Mouse (Mus musculus) liver, embryonic 13.5 days (tissue): ENCODE data around the gene Hoxd10. TPM values are rescaled to one million over a fixed set of nuclear protein-coding genes. Genes with fewer than 3 reads are reported as not detected.

Experiments used
- ATAC-seq: fragments of 200-750 bp; cut with Nextera tagmentation; 2 replicates; pipeline ENCODE4 v1.8.0; 2017; ENCODE audit warnings: low read depth, mild to moderate bottlenecking, moderate number of reproducible peaks, moderate library complexity
- DNase-seq: peaks from one replicate; pipeline ENCODE4 v3.0.0; 2022
- H3K27ac ChIP-seq: fragments of 300-500 bp; sonication (generic); 2 replicates; pipeline ENCODE4 v1.5.1; 2015; ENCODE audit warnings: moderate library complexity, mild to moderate bottlenecking, inconsistent platforms
- H3K27me3 ChIP-seq: fragments of 300-500 bp; sonication (generic); 2 replicates; pipeline ENCODE4 v1.6.1; 2015; ENCODE audit warnings: mild to moderate bottlenecking, inconsistent platforms
- H3K36me3 ChIP-seq: fragments of 300-500 bp; sonication (generic); 2 replicates; pipeline ENCODE4 v1.6.1; 2015; ENCODE audit warnings: mild to moderate bottlenecking, inconsistent platforms
- H3K4me1 ChIP-seq: fragments of 300-500 bp; sonication (generic); replicated peaks from 2 replicates; pipeline ENCODE4 v1.6.1; 2015; ENCODE audit warnings: inconsistent platforms
- H3K4me2 ChIP-seq: fragments of 300-500 bp; sonication (generic); 2 replicates; pipeline ENCODE4 v1.6.1; 2015; ENCODE audit warnings: inconsistent platforms, mild to moderate bottlenecking, moderate library complexity
- H3K4me3 ChIP-seq: fragments of 300-500 bp; sonication (generic); replicated peaks from 2 replicates; pipeline ENCODE4 v1.5.1; 2015; ENCODE audit warnings: mild to moderate bottlenecking, inconsistent platforms
- H3K9ac ChIP-seq: fragments of 300-500 bp; sonication (generic); 2 replicates; pipeline ENCODE4 v1.6.1; 2015; ENCODE audit warnings: mild to moderate bottlenecking, inconsistent platforms
- H3K9me3 ChIP-seq: fragments of 300-500 bp; sonication (generic); replicated peaks from 2 replicates; pipeline ENCODE4 v1.6.1; 2016; ENCODE audit warnings: inconsistent platforms
- WGBS: fragments of 180-500 bp; shearing (Covaris S2); methylation state at CpG from one replicate; pipeline ENCODE4 v1.1.7; 2015; ENCODE audit not compliant: insufficient replicate concordance; 5-methylcytosine and 5-hydroxymethylcytosine counted together
- polyA plus RNA-seq: library from polyadenylated mRNA; unstranded; fragments of >200 nt; fragmentation: Nextera tagmentation; extraction: Ambion mirVana; gene quantifications from 2 replicates; pipeline ENCODE4 v1.2.1, GENCODE M21; 2015

Gene Hoxd10
- polyA plus RNA-seq, 1 experiment from 2014 or later = not detected

DNA sequence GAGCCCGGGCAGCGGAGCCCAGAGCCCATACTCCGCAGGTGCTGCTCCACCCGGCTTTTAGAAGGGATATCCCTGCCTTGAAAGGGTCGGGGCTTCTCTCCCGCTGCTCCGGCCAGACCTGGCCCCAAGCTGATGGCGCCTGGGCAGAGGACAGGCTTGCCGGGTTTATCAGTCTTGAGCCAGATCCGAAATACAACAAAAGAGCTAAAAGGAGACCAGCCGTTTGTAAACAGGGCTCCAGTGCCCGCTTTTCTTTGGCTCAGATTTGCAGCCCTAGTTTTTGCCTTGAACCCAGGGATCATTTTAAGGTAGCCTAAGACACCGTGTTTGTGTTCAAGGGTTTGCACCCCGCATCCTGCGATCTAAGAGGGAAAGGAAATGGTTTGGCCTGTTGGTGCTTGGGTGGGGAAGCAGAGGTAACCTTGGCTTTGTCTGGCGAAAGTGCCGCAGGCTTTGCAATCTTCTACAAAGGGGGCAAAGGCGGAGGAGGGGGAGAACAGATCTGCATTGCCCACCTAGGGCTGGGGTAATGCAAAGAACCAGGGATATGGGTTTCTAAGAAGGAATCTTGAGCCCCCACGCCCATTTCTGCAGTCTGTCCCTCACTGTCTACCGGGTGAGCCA is 1.2 kb downstream of the Hoxd10 start:
- H3K4me1 ChIP-seq = peaks cover 3% of the 10 kb centered on the region; the same call in 1 of the 2 replicates
- no peak overlapping the region for H3K9ac ChIP-seq
- WGBS = 2% methylated on average over 20 of the region's 20 CpGs
- H3K36me3 ChIP-seq = no peaks in the 10 kb centered on the region
- no peak for DNase-seq
- H3K4me3 ChIP-seq = no peak overlapping the region
- H3K9me3 ChIP-seq = no peaks in the 10 kb centered on the region
- no peak overlapping the region for H3K4me2 ChIP-seq
- no peak overlapping the region for H3K27ac ChIP-seq
- no peak for ATAC-seq
- peaks cover 99% of the 10 kb centered on the region for H3K27me3 ChIP-seq

DNA sequence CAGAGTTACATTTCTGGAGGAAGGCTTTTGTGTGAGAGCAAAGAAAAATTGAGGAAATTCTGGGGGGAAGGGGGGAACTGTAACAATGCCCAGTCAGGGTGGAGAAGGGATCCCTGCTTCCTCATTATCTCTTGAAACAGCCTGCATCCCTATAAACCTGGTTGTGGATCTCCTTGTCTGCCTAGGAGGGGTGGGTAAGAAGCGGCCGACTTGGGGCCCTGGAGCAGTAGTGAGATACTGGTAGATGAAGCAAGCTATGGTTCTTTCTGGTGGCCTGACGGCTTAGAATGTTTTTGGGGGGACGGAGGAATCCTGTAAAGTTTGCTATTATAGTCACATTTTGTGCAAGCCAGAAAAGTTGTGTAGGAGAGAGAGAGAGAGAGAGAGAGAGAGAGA is 1.7 kb downstream of the Hoxd10 start:
- no peak overlapping the region for H3K4me2 ChIP-seq
- no peak overlapping the region for H3K4me3 ChIP-seq
- H3K4me1 ChIP-seq = peaks cover 6% of the 10 kb centered on the region; the same call in 1 of the 2 replicates
- WGBS = 11% methylated on average over 4 of the region's 4 CpGs
- no peak for DNase-seq
- no peaks in the 10 kb centered on the region for H3K36me3 ChIP-seq
- H3K9ac ChIP-seq = no peak overlapping the region
- H3K27ac ChIP-seq = no peak overlapping the region
- ATAC-seq = no peak
- H3K9me3 ChIP-seq = no peaks in the 10 kb centered on the region
- H3K27me3 ChIP-seq = peaks cover 99% of the 10 kb centered on the region

DNA sequence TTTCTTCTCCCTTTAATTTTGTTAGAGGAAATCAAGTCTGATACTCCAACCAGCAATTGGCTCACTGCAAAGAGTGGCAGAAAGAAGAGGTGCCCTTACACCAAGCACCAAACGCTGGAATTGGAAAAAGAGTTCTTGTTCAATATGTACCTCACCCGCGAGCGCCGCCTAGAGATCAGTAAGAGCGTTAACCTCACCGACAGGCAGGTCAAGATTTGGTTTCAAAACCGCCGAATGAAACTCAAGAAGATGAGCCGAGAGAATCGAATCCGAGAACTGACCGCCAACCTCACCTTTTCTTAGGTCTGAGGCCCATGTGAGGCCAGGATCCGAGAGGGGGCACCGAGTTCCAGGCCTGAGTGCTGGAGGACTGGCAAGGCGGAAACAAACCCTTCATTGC is 2.3 kb downstream of the Hoxd10 start:
- no peak overlapping the region for H3K9ac ChIP-seq
- DNase-seq (no peak), ATAC-seq (no peak)
- H3K27ac ChIP-seq = no peak overlapping the region
- H3K27me3 ChIP-seq = peaks cover 99% of the 10 kb centered on the region
- H3K4me2 ChIP-seq = no peak overlapping the region
- H3K4me3 ChIP-seq = no peak overlapping the region
- H3K4me1 ChIP-seq = peaks cover 9% of the 10 kb centered on the region; the same call in 1 of the 2 replicates
- WGBS = 2% methylated on average over 16 of the region's 16 CpGs
- no peaks in the 10 kb centered on the region for H3K36me3 ChIP-seq
- H3K9me3 ChIP-seq = no peaks in the 10 kb centered on the region

DNA sequence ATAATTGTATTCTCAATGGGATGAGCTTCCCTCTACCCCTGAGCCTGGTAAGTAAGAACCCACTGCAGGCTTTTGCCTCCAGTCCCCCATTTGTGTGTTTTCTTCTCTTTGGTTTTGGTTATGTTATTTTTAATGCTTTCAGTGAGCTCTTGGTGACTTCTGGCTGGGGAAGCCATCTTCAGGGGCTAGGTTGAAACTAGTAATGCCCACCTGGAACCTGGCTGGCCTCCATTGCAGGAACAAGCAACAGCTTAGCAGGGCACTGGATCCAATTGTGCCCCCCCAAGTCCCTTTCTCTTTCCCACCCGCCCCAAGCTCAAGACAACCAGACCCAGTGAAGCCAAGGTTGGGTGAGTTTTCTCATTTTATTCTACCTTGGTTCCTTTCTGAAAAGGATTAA is 3.7 kb downstream of the Hoxd10 start:
- WGBS = 0% methylated on average over 1 of the region's 1 CpGs
- Histone ChIP-seq H3K27ac (no peak overlapping the region), H3K9ac (no peak overlapping the region), H3K4me2 (no peak overlapping the region), H3K36me3 (no peaks in the 10 kb centered on the region), H3K27me3 (peaks cover 100% of the 10 kb centered on the region), H3K4me1 (peaks cover 9% of the 10 kb centered on the region; the same call in 1 of the 2 replicates), H3K4me3 (no peak overlapping the region), H3K9me3 (no peaks in the 10 kb centered on the region)
- DNase-seq (no peak), ATAC-seq (no peak)

DNA sequence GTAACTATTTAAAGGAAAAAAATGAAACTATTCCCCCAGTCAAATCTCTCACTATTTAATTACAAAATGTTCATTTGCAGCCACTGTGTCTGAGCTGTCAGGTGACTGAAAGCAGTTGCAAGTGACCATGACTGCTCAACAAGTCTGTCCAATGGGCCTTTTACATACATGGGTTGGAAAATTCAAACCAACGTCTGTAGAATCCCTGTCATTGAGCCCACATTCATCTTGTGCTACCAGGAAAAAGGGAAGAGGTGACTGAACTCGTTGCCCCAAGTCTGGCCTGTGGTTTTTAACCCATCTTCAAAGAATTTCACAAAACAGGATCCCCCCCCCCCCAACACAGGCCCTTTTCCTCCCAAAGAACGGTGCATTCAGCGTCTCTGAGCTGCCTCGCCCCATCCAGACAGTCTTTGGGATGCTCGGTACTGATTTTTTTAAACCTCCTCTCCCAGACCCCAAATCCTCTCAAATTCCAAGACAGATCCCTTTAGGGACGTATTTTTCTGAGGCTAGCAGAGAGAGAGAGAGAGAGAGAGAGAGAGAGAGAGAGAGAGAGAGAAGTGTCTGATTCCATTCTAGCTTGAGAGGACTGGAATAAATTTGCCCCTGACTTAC is 4.2 kb downstream of the Hoxd10 start:
- Histone ChIP-seq H3K9me3 (no peaks in the 10 kb centered on the region), H3K4me3 (no peak overlapping the region), H3K27me3 (peaks cover 100% of the 10 kb centered on the region), H3K36me3 (no peaks in the 10 kb centered on the region), H3K9ac (no peak overlapping the region), H3K27ac (no peak overlapping the region), H3K4me1 (peaks cover 9% of the 10 kb centered on the region; the same call in 1 of the 2 replicates), H3K4me2 (no peak overlapping the region)
- DNase-seq = no peak
- WGBS = 10% methylated on average over 7 of the region's 7 CpGs
- no peak for ATAC-seq

DNA sequence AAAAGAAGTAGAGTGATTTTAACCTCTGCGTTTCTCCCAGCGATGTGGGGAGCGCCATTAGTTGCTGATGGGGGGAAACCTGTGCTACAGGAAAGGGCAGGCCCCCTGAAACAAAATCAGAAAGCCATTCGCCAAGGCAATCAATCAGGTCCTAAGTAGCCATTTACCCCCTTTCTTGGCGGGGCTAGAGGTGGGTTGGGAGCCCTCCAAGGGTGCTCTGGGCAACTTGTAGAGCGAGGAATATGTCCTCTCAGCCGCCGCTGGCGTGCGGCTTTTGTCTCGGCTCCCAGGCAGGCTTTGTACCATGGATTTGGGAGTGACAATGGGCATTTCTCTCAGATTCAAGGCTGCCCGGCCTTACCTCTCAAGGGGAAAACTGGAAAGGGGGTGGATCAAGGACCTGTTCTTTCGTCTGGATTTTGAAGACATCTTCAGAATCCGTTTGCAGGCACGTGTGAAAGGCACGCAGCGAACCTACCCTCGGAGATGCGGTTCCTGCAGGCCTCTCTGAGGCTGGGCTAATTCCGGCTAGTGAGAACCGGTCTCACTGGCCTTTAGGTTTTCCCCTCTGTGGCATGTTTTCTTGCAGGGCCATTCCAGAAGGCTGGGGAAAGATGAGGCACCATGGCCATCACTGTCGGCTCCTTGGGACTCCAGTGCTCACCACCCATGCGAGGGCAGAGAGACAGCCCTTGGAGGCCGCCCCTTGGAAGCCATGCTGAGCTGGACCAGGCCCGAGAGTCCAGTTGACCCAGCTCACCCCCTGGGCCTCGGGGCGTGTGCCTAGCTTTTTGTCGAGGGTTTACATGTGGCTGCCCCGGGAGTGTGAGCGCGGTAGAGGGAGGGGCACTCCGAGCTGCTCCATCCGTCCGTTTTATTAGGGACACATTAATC is 5.0 kb downstream of the Hoxd10 start:
- Histone ChIP-seq H3K27ac (no peak overlapping the region), H3K4me1 (peaks cover 9% of the 10 kb centered on the region; the same call in 1 of the 2 replicates), H3K4me3 (no peak overlapping the region), H3K36me3 (no peaks in the 10 kb centered on the region), H3K4me2 (no peak overlapping the region), H3K9me3 (no peaks in the 10 kb centered on the region), H3K9ac (no peak overlapping the region), H3K27me3 (peaks cover 100% of the 10 kb centered on the region)
- WGBS = 5% methylated on average over 34 of the region's 34 CpGs
- no peak for ATAC-seq
- DNase-seq = no peak

DNA sequence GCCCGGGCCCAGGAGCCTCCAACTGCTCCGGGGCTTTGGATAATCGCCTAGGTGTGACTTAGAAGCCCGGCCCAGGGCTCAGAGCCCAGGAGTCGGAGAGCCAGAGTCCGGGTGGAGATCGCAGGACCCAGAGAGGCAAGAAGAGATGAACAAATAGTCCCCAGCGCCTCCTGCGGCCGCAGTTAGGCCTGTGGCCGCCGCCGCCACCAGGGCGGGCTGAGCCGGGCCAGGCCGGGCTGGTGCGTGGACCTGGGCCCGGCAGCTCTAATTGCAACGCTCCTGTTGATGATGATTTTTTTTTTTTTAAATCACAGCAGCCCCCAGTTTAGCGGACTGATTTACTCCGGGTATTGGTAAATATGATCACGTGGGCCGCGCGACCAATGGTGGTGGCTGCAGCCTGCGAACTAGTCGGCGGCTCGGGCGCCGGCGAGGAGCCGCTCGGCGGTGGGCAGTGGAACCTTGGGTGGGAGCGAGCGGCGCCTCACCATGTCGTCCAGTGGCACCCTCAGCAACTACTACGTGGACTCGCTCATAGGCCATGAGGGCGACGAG is 5.9 kb downstream of the Hoxd10 start, which contains the start of gene Hoxd9:
TSS of gene Hoxd9 (plus strand) at position 161 of the 555 bp plus-strand sequence.
- Histone ChIP-seq H3K4me1 (peaks cover 9% of the 10 kb centered on the region; the same call in 1 of the 2 replicates), H3K27ac (no peak within 1 kb of the TSS), H3K4me2 (peak within 1 kb of the TSS; percentile 50), H3K27me3 (peaks cover 100% of the 10 kb centered on the region), H3K4me3 (peak within 1 kb of the TSS; percentile 38), H3K9me3 (no peaks in the 10 kb centered on the region), H3K36me3 (no peaks in the 10 kb centered on the region), H3K9ac (no peak within 1 kb of the TSS)
- WGBS = under 1% methylated on average over 43 of the region's 43 CpGs
- ATAC-seq = no peak
- DNase-seq = no peak

DNA sequence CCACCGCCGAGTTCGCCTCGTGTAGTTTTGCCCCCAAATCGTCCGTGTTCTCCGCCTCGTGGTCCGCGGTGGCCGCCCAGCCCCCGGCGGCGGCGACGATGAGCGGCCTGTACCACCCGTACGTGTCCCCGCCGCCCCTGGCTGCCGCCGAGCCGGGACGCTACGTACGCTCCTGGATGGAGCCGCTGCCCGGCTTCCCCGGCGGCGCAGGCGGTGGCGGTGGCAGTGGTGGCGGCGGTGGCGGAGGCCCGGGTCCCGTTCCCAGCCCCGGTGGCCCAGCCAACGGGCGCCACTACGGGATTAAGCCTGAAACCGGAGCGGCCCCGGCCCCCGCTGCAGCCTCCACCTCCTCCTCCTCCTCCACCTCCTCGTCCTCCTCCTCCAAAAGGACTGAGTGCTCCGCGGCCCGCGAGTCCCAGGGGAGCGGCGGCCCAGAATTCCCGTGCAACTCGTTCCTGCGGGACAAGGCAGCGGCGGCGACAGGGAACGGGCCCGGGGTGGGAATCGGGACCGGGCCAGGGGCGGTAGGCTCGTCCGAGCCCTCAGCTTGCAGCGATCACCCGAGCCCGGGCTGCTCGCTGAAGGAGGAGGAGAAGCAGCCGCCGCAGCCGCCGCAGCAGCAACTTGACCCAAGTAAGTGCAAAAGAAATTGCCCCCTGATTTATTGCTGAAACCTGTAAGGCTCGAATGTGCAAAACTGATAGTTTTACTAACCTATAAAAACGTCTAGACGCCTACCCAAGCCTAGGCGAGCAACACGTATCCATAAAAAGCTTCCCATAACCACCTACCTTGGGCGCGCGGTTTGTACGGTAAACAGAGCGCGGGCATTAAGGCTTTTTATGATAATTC is 6.7 kb downstream of the Hoxd10 start:
- Histone ChIP-seq H3K9ac (no peak overlapping the region), H3K9me3 (no peaks in the 10 kb centered on the region), H3K4me2 (peak overlapping the region; percentile 50), H3K27me3 (peaks cover 100% of the 10 kb centered on the region), H3K4me3 (peak overlapping the region; percentile 38), H3K4me1 (peaks cover 9% of the 10 kb centered on the region; the same call in 1 of the 2 replicates), H3K27ac (no peak overlapping the region), H3K36me3 (no peaks in the 10 kb centered on the region)
- WGBS = under 1% methylated on average over 80 of the region's 86 CpGs
- DNase-seq (no peak), ATAC-seq (no peak)

DNA sequence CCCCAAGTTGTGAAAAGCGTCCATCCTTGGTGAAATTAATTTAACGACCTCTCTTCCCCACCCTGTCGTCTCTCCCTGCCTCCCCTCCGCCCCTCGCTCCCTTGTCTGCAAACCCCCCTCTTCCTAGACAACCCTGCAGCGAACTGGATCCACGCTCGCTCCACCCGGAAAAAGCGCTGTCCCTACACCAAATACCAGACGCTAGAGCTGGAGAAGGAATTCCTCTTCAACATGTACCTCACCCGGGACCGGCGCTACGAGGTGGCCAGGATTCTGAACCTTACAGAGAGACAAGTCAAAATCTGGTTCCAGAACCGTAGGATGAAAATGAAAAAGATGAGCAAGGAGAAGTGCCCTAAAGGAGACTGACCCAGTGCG is 7.3 kb downstream of the Hoxd10 start:
- no peak overlapping the region for H3K9ac ChIP-seq
- H3K4me2 ChIP-seq = no peak overlapping the region
- H3K9me3 ChIP-seq = no peaks in the 10 kb centered on the region
- 3% methylated on average over 17 of the region's 17 CpGs for WGBS
- DNase-seq (no peak), ATAC-seq (no peak)
- H3K27ac ChIP-seq = no peak overlapping the region
- no peak overlapping the region for H3K4me3 ChIP-seq
- H3K36me3 ChIP-seq = no peaks in the 10 kb centered on the region
- H3K27me3 ChIP-seq = peaks cover 100% of the 10 kb centered on the region
- H3K4me1 ChIP-seq = peaks cover 9% of the 10 kb centered on the region; the same call in 1 of the 2 replicates

DNA sequence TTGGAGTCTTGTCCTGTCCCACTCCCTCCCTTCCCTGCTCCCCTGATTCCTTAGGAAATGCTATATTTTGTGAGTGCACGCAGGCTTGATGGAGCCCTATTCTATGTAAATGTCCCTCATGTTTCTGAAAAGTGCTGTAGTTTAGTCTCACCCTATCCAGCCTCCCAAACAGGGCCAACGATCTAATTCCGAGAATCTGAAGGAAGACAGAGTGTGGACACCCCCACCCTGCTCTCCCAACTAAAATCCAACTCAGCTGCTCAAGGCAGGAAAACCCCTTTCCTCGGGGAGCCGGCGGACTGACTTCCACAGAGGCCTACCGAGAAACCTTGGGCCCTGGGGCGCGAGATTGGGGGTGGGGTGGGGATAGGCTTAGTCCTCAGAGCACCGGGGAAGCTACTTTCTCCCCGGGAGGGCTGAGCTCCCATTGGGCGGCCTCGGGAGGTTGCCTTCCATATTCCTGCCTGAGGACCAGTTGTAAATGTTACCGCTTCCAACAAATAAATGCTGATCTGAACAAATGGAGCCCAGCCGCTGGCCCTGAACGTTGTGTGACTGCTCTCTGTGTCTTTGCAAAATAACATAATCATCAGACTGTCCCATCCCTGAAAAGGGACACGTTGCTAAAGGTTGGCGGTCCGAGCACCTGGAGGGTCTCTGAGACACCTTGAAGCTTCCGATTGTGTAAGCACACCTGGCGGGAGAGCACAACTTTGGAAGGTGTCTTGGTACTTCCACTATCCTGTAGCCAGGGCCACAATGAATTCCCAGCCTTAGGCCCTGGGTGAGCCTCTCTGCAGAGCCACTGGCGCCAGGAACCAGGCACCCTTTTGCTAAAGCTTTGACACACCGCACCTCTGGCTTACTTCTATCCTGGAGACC is 8.2 kb downstream of the Hoxd10 start:
- Histone ChIP-seq H3K4me2 (no peak overlapping the region), H3K27ac (no peak overlapping the region), H3K9me3 (no peaks in the 10 kb centered on the region), H3K27me3 (peaks cover 100% of the 10 kb centered on the region), H3K9ac (no peak overlapping the region), H3K4me1 (peaks cover 13% of the 10 kb centered on the region), H3K4me3 (no peak overlapping the region), H3K36me3 (no peaks in the 10 kb centered on the region)
- ATAC-seq (no peak), DNase-seq (no peak)
- WGBS = 9% methylated on average over 23 of the region's 23 CpGs
